Mouse (Mus musculus): ENCODE results near the gene Cers6.

GRCm38 (mm10) chr2:69014241-69014640 is 153.0 kb downstream of the Cers6 start:
- no peak for TF ChIP-seq CTCF (IDR thresholded peaks at IDR 0.05; ENCODE audit: insufficient read depth, low read depth, low read length)
- TF ChIP-seq POLR2A (IDR thresholded peaks at IDR 0.05; ENCODE audit: insufficient read depth, low read depth, low read length), result no peak

Data from olfactory bulb, adult 2 months (tissue).